Mouse (Mus musculus) heart, adult 18-20 months (tissue): Measurements from ENCODE around the gene Nub1. TPM values are rescaled to one million over a fixed set of nuclear protein-coding genes. Genes with fewer than 3 reads are reported as not detected.
A peak's percentile ranks its signal among the peaks of the same experiment; 100 is the strongest.
"Not testable (repeated sequence)": the region's sequence is repeated elsewhere in the genome, so short reads cannot be mapped to it uniquely, and the experiment has no call there.

Source experiments
- DNase-seq, 2 experiments: peaks; one replicate each; pipeline ENCODE4 v3.0.0; 2021 to 2022; ENCODE audit warnings: mixed read lengths in 1 of 2
- long read RNA-seq, 2 experiments: library from polyadenylated mRNA; stranded (forward); transcript quantifications; one replicate each; pipeline ENCODE4 v2.0.0; 2021
- total RNA-seq, 2 experiments: library from RNA; stranded (reverse); gene quantifications; 2 replicates each; pipeline ENCODE4 v1.2.3; 2021

Gene Nub1
- 10 to 100 TPM; 35.4 to 41.2 TPM for total RNA-seq
- long read RNA-seq, experiment 1, transcript Nub1-201 (15 exons, 3,269 nt), result major isoform, 29 of 50 reads
- long read RNA-seq, experiment 1, transcript Nub1-202 (15 exons, 3,546 nt), result minor isoform, 8 of 50 reads
- long read RNA-seq, experiment 1, partial matches to known transcripts, result 9 of 50 reads
- long read RNA-seq, experiment 1, other reads (novel, unspliced or antisense), result 4 of 50 reads
- long read RNA-seq, experiment 2, transcript Nub1-201 (15 exons, 3,269 nt), result major isoform, 16 of 29 reads
- long read RNA-seq, experiment 2, partial matches to known transcripts, result 7 of 29 reads
- long read RNA-seq, experiment 2, other reads (novel, unspliced or antisense), result 2 of 29 reads

GRCm38 (mm10) chr5:24685366-24686093 is at the start of gene Nub1:
Nub1 (plus strand) TSS chr5:24685532.
- peak; percentile 99 for DNase-seq

DNA sequence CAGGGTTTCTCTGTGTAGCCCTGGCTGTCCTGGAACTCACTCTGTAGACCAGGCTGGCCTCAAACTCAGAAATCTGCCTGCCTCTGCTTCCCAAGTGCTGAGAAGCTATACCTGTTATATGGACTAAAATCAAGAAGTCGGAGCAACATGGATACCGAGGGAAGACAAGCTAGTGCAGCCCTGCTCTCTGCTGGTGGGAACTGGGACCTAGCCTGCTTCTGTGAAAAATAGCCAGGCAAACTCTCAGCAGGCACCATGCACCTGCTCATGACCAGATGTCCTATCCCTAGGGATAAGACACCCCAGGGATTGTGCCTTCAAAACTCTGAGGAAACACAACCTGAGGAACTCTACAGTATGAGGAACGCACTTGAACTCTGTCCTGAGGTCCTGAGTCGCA is 48.3 kb upstream of the Nub1 start:
- no peak for DNase-seq

DNA sequence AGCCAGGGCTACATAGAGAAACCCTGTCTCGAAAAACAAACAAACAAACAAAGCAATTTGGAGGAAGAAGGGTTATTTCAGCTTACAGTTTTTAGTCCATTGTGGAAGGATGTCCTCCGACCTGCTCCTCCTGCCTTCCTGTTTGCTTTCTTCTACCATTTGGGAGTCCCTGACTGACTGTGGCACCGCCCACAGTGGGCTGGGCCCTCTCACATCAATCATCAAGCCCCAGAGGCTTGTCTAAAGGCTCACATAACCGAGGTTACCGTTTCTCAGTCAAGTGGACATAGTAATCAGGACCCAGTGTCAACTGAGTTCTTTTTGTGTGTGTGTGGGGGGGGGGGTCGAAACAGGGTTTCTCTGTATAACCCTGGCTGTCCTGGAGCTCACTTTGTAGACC is 47.2 kb upstream of the Nub1 start:
- no peak for DNase-seq

GRCm38 (mm10) chr5:24639081-24639480 is 46.3 kb upstream of the Nub1 start:
- no peak for DNase-seq

- DNase-seq, result no peak
Measured at GRCm38 (mm10) chr5:24645454-24645853, 39.9 kb upstream of the Nub1 start.

DNA sequence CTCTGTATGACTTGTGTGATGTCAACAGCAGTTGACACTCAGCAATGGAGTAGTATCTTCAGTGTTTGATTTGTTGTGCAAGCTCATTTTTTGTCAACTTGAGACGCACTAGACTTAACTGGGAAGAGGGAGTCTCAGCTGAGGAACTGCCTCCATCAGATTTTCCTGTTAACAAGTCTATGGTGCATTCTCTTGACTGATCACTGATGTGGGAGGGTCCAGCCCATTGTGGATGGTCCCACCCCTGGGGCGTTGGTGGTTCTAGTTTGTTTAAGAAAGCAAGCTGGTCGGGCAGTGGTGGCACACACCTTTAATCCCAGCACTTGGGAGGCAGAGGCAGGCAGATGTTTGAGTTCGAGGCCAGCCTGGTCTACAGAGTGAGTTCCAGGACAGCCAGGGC is 36.1 kb upstream of the Nub1 start:
- DNase-seq, result no peak

GRCm38 (mm10) chr5:24649701-24650100 is 35.6 kb upstream of the Nub1 start:
- no peak for DNase-seq

DNA sequence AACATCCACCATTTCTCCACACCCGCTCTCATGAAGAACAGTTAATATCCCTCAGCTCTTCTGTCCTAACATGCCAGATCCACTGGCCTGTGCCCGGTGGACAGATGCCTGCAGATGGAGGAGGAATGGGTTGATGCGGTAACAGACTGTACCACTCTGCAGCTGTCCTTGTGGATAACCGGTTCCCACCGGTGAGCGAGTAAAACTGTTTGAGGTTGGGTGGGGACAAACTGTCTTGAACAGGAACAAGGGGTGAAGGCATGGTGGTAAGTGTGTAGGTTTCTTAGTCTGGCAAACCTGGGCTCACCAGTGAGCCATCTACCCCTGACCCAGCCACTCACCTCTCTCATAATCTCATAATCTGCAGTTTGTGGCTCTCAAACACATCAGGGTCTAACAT is 34.0 kb upstream of the Nub1 start:
- DNase-seq, result no peak

DNA sequence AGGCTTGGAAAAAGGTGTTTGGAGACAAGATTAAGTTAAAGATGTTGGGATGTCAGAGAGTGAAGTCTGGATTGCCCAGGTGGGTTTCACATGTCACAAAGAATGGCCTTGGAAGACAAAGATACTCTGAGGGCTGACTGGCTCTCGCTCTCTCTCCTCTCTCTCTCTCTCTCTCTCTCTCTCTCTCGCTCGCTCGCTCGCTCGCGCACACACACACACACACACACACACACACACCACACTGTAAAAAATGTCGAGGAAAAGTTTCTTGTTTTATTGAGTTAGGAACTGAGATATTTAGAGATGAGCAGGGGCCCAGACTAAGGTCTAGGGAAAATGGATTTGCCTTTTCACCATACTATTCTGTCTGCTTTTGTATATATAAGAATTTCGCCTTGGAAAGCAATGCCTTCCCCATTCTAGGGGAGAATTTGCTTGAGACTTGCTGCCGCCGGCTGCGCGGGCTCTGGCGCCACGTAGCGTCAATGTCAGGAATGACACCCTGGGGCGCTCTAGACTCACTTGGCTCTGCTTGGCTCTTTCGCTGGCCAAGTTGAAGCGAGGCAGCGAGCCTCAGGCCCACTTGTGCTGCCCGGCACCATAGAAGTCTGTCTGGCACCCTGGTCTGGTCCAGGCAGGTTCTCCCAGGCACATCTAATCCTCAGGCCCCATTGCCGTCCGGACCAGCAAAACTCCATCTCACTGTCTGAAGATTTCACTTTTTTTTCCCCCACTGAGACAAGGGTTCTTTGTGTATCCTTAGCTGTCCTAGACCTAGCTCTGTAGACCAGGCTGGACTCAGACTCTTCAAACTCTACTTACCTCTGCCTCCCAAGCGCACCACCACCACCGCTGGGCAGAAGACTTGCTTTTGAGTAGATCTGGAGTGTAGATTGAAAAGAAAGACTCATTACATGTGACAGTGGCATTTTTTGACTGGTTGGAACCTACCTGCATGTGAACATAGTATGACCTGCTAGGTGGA is 33.3 kb upstream of the Nub1 start:
- DNase-seq, result peak; percentile 82 to 90

- DNase-seq, result no peak
Measured at GRCm38 (mm10) chr5:24652780-24653179, 32.6 kb upstream of the Nub1 start.

DNA sequence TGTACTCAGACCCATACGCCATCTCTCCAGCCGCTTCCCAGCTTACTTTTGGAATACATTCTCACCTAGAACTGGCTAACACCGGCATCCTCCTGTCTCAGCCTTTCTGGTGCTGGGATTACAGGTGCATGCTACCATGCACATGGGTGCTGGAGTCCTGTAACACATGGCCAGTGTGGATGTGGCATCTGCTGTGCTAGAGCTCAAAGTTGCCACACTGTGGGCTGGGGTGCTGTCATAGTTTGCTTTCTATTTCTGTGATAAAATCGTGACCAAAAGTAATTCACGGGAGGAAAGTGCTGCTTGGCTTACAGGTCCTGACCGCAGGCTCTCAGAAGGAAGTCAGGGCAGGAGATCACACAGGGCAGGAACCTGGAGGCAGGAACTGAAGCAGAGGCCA is 30.8 kb upstream of the Nub1 start:
- DNase-seq, result no peak

GRCm38 (mm10) chr5:24657113-24657512 is 28.2 kb upstream of the Nub1 start:
- no peak for DNase-seq

GRCm38 (mm10) chr5:24659708-24660423 is 25.5 kb upstream of the Nub1 start:
- no peak for DNase-seq

- no peak for DNase-seq
Measured at GRCm38 (mm10) chr5:24661457-24661856, 23.9 kb upstream of the Nub1 start.

DNA sequence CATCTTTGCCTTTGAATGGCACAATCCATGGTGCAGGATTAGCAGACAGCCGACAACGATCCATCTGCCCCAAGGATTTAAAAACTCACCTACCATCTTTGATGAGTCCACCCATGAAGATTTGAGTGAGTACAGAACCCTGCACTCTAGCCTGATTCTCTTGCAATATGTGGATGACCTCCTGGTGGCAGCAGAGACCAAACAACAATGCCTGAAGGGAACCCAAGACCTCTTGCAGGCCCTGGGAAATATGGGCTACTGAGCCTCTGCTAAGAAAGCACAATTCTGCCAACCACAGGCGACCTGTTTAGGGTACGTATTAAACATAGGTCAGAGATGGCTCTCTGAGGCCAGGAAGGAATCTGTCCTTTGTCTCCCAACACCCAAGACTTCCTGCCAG is 11.1 kb upstream of the Nub1 start:
- DNase-seq, result peak; percentile 79 to 97

DNA sequence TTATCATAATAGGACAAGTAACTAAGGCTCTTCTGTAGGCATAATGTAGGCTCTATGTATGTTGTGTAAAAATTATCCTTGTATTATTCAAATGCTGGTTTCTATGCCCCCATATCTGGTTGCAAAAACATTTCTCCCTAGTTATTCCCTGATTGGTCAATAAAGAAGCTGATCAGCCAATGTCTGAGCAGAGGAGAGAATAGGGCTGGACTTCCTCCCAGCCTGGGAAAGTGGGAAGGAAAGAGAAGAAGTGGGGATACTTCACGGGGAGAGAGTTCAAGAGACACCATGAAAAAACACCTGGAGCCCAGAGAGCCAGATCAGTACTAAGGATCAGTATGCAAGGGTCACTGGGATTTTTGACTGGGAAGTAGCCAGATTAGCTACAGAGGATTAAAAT is 3.9 kb upstream of the Nub1 start:
- DNase-seq, result no peak

- DNase-seq, result peak; percentile 39 to 46
Measured at GRCm38 (mm10) chr5:24684578-24685365, 560 bp upstream of the Nub1 start.

DNA sequence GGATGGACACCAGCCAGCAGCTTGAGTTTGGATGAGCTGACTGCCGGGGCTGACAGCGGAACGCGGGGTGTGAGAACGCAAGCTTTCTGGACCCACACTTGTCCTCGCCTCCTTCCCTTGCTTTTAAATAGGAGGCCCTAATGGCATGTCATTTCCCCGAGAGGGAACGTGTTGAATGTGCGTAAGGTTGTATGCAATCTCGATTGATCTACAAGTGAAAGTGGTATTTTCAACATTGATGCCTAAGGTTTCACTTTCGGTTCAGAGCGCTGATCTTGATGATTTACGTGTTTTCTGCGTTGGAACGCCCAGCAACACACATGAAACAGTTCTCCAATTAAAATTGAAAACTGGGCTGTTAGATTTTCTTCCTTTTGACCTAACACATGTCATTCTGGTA is 844 bp downstream of the Nub1 start:
- no peak for DNase-seq

GRCm38 (mm10) chr5:24686671-24687420 is 1.5 kb downstream of the Nub1 start:
- DNase-seq, result not testable (repeated sequence)

DNA sequence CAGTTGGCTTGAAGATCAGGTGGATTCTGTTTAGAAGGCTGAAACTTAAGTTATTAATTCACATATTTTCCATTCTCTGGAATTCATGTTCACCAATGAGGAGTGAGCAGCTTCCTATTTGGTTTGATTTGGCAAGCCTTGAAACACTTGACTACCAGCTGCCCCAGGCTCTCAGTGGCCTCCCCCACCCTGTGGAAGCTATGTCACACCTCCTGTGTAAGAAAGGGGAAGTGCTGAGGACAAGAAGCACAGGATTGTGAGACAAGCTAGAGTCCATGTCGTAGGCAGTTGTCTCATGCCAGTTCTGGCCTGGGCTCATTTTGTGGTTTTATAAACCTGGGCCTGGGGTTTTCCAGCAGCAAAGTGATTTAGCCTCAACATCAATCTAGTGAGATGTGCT is 2.4 kb downstream of the Nub1 start:
- peak in 1 of 2 experiments; percentile 52 for DNase-seq
